Mouse (Mus musculus): Measurements from ENCODE around the gene Crispld2. TPM values are rescaled to one million over a fixed set of nuclear protein-coding genes. Genes with fewer than 3 reads are reported as not detected.
A peak's percentile ranks its signal among the peaks of the same experiment; 100 is the strongest.

Crispld2 gene
- polyA plus RNA-seq, 1 experiment from 2014 or later: 4.1 TPM

- H3K9ac ChIP-seq: no peak overlapping the region
- no peak overlapping the region for H3K4me2 ChIP-seq
- H3K9me3 ChIP-seq (replicated peaks): no peaks in the 10 kb centered on the region
- WGBS: 65% methylated on average over 4 of the region's 4 CpGs
- no peaks in the 10 kb centered on the region for H3K36me3 ChIP-seq
- no peak overlapping the region for H3K27ac ChIP-seq (ENCODE audit: poor library complexity, severe bottlenecking)
- peaks cover 15% of the 10 kb centered on the region; the same call in 1 of the 2 replicates for H3K27me3 ChIP-seq (replicated peaks)
- no peak overlapping the region for H3K4me3 ChIP-seq
- 0 out of 2 replicates have a peak, but pooled peaks cover 4% of the 10 kb centered on the region for H3K4me1 ChIP-seq (replicated peaks)
- no peak for ATAC-seq (ENCODE audit: insufficient number of reproducible peaks, low FRiP score)
Measured at GRCm38 (mm10) chr8:120066226-120066625, 74.0 kb downstream of the Crispld2 start.

GRCm38 (mm10) chr8:120067936-120068668 lies 75.9 kb downstream of the Crispld2 start:
- Histone ChIP-seq H3K9me3 (replicated peaks) (no peaks in the 10 kb centered on the region), H3K27ac (ENCODE audit: poor library complexity, severe bottlenecking) (no peak overlapping the region), H3K4me2 (no peak overlapping the region), H3K36me3 (no peaks in the 10 kb centered on the region), H3K27me3 (replicated peaks) (peaks cover 14% of the 10 kb centered on the region; the same call in 1 of the 2 replicates), H3K4me3 (no peak overlapping the region), H3K9ac (no peak overlapping the region), H3K4me1 (replicated peaks) (0 out of 2 replicates have a peak, but pooled peaks cover 12% of the 10 kb centered on the region)
- WGBS: 62% methylated on average over 19 of the region's 19 CpGs
- no peak for ATAC-seq (ENCODE audit: insufficient number of reproducible peaks, low FRiP score)

GRCm38 (mm10) chr8:120071684-120072083 lies 79.4 kb downstream of the Crispld2 start:
- 26% methylated on average over 4 of the region's 4 CpGs for whole genome bisulfite sequencing
- no peaks in the 10 kb centered on the region for H3K36me3 ChIP-seq
- H3K4me2 ChIP-seq: no peak overlapping the region
- 0 out of 2 replicates have a peak, but pooled peaks cover 12% of the 10 kb centered on the region for H3K4me1 ChIP-seq (replicated peaks)
- no peak overlapping the region for H3K9ac ChIP-seq
- peak; percentile 62 for ATAC-seq (ENCODE audit: insufficient number of reproducible peaks, low FRiP score)
- H3K27ac ChIP-seq (ENCODE audit: poor library complexity, severe bottlenecking): no peak overlapping the region
- peaks cover 23% of the 10 kb centered on the region for H3K27me3 ChIP-seq (replicated peaks)
- no peak overlapping the region for H3K4me3 ChIP-seq
- no peaks in the 10 kb centered on the region for H3K9me3 ChIP-seq (replicated peaks)

- Histone ChIP-seq H3K4me1 (replicated peaks) (0 out of 2 replicates have a peak, but pooled peaks cover 12% of the 10 kb centered on the region), H3K4me3 (no peak overlapping the region), H3K36me3 (no peaks in the 10 kb centered on the region), H3K9ac (no peak overlapping the region), H3K27me3 (replicated peaks) (peaks cover 23% of the 10 kb centered on the region), H3K27ac (ENCODE audit: poor library complexity, severe bottlenecking) (0 out of 2 replicates have a peak overlapping the region, but pooled peaks have one; percentile 47), H3K4me2 (no peak overlapping the region), H3K9me3 (replicated peaks) (no peaks in the 10 kb centered on the region)
- no peak for ATAC-seq (ENCODE audit: insufficient number of reproducible peaks, low FRiP score)
- WGBS: 57% methylated on average over 9 of the region's 9 CpGs
Measured at GRCm38 (mm10) chr8:120072259-120072658, 80.0 kb downstream of the Crispld2 start.

- Histone ChIP-seq H3K27ac (ENCODE audit: poor library complexity, severe bottlenecking) (peak overlapping the region; percentile 13; the same call in 1 of the 2 replicates), H3K4me2 (no peak overlapping the region), H3K4me1 (replicated peaks) (0 out of 2 replicates have a peak, but pooled peaks cover 12% of the 10 kb centered on the region), H3K9me3 (replicated peaks) (no peaks in the 10 kb centered on the region), H3K27me3 (replicated peaks) (peaks cover 23% of the 10 kb centered on the region), H3K9ac (no peak overlapping the region), H3K4me3 (no peak overlapping the region), H3K36me3 (no peaks in the 10 kb centered on the region)
- ATAC-seq (ENCODE audit: insufficient number of reproducible peaks, low FRiP score): peak; percentile 30; the same call in 1 of the 2 replicates
- WGBS: 76% methylated on average over 8 of the region's 8 CpGs
Measured at GRCm38 (mm10) chr8:120072827-120073226, 80.6 kb downstream of the Crispld2 start.

GRCm38 (mm10) chr8:120074516-120074915 lies 82.3 kb downstream of the Crispld2 start:
- Histone ChIP-seq H3K27me3 (replicated peaks) (peaks cover 23% of the 10 kb centered on the region), H3K4me1 (replicated peaks) (0 out of 2 replicates have a peak, but pooled peaks cover 8% of the 10 kb centered on the region), H3K4me3 (no peak overlapping the region), H3K27ac (ENCODE audit: poor library complexity, severe bottlenecking) (no peak overlapping the region), H3K9me3 (replicated peaks) (no peaks in the 10 kb centered on the region), H3K9ac (no peak overlapping the region), H3K4me2 (no peak overlapping the region), H3K36me3 (no peaks in the 10 kb centered on the region)
- WGBS: 68% methylated on average over 6 of the region's 6 CpGs
- no peak for ATAC-seq (ENCODE audit: insufficient number of reproducible peaks, low FRiP score)

- no peak overlapping the region for H3K4me2 ChIP-seq
- H3K4me3 ChIP-seq: no peak overlapping the region
- peaks cover 3% of the 10 kb centered on the region; the same call in 1 of the 2 replicates for H3K36me3 ChIP-seq
- 66% methylated on average over 6 of the region's 6 CpGs for WGBS
- no peak for ATAC-seq (ENCODE audit: insufficient number of reproducible peaks, low FRiP score)
- H3K9me3 ChIP-seq (replicated peaks): no peaks in the 10 kb centered on the region
- no peak overlapping the region for H3K9ac ChIP-seq
- H3K4me1 ChIP-seq (replicated peaks): 0 out of 2 replicates have a peak, but pooled peaks cover 8% of the 10 kb centered on the region
- peaks cover 23% of the 10 kb centered on the region for H3K27me3 ChIP-seq (replicated peaks)
- H3K27ac ChIP-seq (ENCODE audit: poor library complexity, severe bottlenecking): no peak overlapping the region
Measured at GRCm38 (mm10) chr8:120075347-120075746, 83.1 kb downstream of the Crispld2 start.

GRCm38 (mm10) chr8:120078080-120078479 lies 85.8 kb downstream of the Crispld2 start:
- Histone ChIP-seq H3K4me1 (replicated peaks) (no peaks in the 10 kb centered on the region), H3K27ac (ENCODE audit: poor library complexity, severe bottlenecking) (no peak overlapping the region), H3K27me3 (replicated peaks) (peaks cover 22% of the 10 kb centered on the region), H3K4me2 (no peak overlapping the region), H3K9me3 (replicated peaks) (no peaks in the 10 kb centered on the region), H3K9ac (no peak overlapping the region), H3K36me3 (peaks cover 30% of the 10 kb centered on the region), H3K4me3 (no peak overlapping the region)
- WGBS: 15% methylated on average over 10 of the region's 10 CpGs
- ATAC-seq (ENCODE audit: insufficient number of reproducible peaks, low FRiP score): no peak; the same call in 1 of the 2 replicates

- no peak for ATAC-seq (ENCODE audit: insufficient number of reproducible peaks, low FRiP score)
- 64% methylated on average over 5 of the region's 5 CpGs for WGBS
Measured at GRCm38 (mm10) chr8:120079361-120079760, 87.1 kb downstream of the Crispld2 start.

GRCm38 (mm10) chr8:120083261-120083660 lies 91.0 kb downstream of the Crispld2 start:
- Histone ChIP-seq H3K9ac (no peak overlapping the region), H3K27me3 (replicated peaks) (no peaks in the 10 kb centered on the region), H3K27ac (ENCODE audit: poor library complexity, severe bottlenecking) (no peak overlapping the region), H3K4me2 (no peak overlapping the region), H3K4me3 (no peak overlapping the region), H3K36me3 (peaks cover 75% of the 10 kb centered on the region), H3K4me1 (replicated peaks) (no peaks in the 10 kb centered on the region), H3K9me3 (replicated peaks) (no peaks in the 10 kb centered on the region)
- WGBS: 94% methylated on average over 8 of the region's 8 CpGs
- no peak for ATAC-seq (ENCODE audit: insufficient number of reproducible peaks, low FRiP score)

More at GRCm38 (mm10) chr8:120079361-120079760, 87.1 kb downstream of the Crispld2 start:
- no peak overlapping the region for H3K9ac ChIP-seq
- H3K4me2 ChIP-seq: no peak overlapping the region
- no peak overlapping the region for H3K27ac ChIP-seq (ENCODE audit: poor library complexity, severe bottlenecking)
- no peak overlapping the region for H3K4me3 ChIP-seq
- no peaks in the 10 kb centered on the region for H3K9me3 ChIP-seq (replicated peaks)
- peaks cover 38% of the 10 kb centered on the region for H3K36me3 ChIP-seq
- H3K27me3 ChIP-seq (replicated peaks): peaks cover 16% of the 10 kb centered on the region; the same call in 1 of the 2 replicates
- H3K4me1 ChIP-seq (replicated peaks): no peaks in the 10 kb centered on the region

GRCm38 (mm10) chr8:120084783-120085182 lies 92.5 kb downstream of the Crispld2 start:
- 85% methylated on average over 8 of the region's 8 CpGs for WGBS
- Histone ChIP-seq H3K36me3 (peaks cover 82% of the 10 kb centered on the region), H3K9ac (no peak overlapping the region), H3K9me3 (replicated peaks) (no peaks in the 10 kb centered on the region), H3K4me1 (replicated peaks) (no peaks in the 10 kb centered on the region), H3K27me3 (replicated peaks) (no peaks in the 10 kb centered on the region), H3K4me3 (no peak overlapping the region), H3K4me2 (no peak overlapping the region), H3K27ac (ENCODE audit: poor library complexity, severe bottlenecking) (no peak overlapping the region)
- no peak for ATAC-seq (ENCODE audit: insufficient number of reproducible peaks, low FRiP score)
